Comparison of ENCODE assay signal across 12 mouse cellular contexts in genomic region chr10:43247994-43248393, GRCm38 (mm10). TPM values are rescaled to one million over a fixed set of nuclear protein-coding genes. Genes with fewer than 3 reads are reported as not detected.
DNase-seq lines count a peak whose midpoint lies in the region; ATAC-seq and TF ChIP-seq lines count a peak whose summit lies in the region.
"Had no signal": no experiment of that assay in that cellular context is flagged by ENCODE, and none has a peak within 500 bp of the region (broad histone marks: within the 10 kb centered on the region; RNA-seq: fewer than 3 reads in every experiment).

No protein-coding gene starts in this region.

- H3K36me3 ChIP-seq in embryonic facial prominence, embryonic 14.5 days (ENCODE audit: control insufficient read depth, insufficient read depth, low read length): no peaks in the 10 kb centered on the region
- no peaks in the 10 kb centered on the region for H3K36me3 ChIP-seq in embryonic facial prominence, embryonic 10.5 days (replicated peaks)
- no peaks in the 10 kb centered on the region for H3K36me3 ChIP-seq in intestine, embryonic 14.5 days (ENCODE audit: control insufficient read depth, insufficient read depth, low read length)
- no peaks in the 10 kb centered on the region for H3K36me3 ChIP-seq in intestine, postnatal 0 days (ENCODE audit: control insufficient read depth, insufficient read depth)
- H3K36me3 ChIP-seq in limb, embryonic 14.5 days (ENCODE audit: control insufficient read depth, insufficient read depth, low read length): no peaks in the 10 kb centered on the region
- H3K36me3 ChIP-seq: midbrain, embryonic 13.5 days had no signal

- no peak overlapping the region for H3K4me3 ChIP-seq in embryonic facial prominence, embryonic 14.5 days (ENCODE audit: low read depth, low read length)
- H3K4me3 ChIP-seq in embryonic facial prominence, embryonic 10.5 days: no peak overlapping the region
- H3K4me3 ChIP-seq in intestine, embryonic 14.5 days (ENCODE audit: low read depth, low read length): no peak overlapping the region
- no peak overlapping the region for H3K4me3 ChIP-seq in intestine, postnatal 0 days (ENCODE audit: low read depth, low read length)
- H3K4me3 ChIP-seq in limb, embryonic 14.5 days (replicated peaks; ENCODE audit: low read length): no peak overlapping the region
- H3K4me3 ChIP-seq: midbrain, embryonic 13.5 days had no signal

- peak; percentile 59 for DNase-seq in embryonic facial prominence, embryonic 14.5 days (ENCODE audit: low spot score)
- DNase-seq in embryonic facial prominence, embryonic 10.5 days (ENCODE audit: low spot score): no peak
- no peak for DNase-seq in intestine, embryonic 14.5 days (ENCODE audit: low spot score)
- DNase-seq in ZHBTc4 (ENCODE audit: low read depth, low spot score): peak; percentile 58
- peak; percentile 46 for DNase-seq in limb, embryonic 14.5 days (ENCODE audit: low spot score)
- DNase-seq in spleen, adult 18-20 months: no peak
- DNase-seq in right cerebral cortex, adult 18-20 months: no peak
- DNase-seq: adrenal gland, postnatal 25 days; B cell, adult 2 months; lung, adult 2 months had no signal

- no peak for TF ChIP-seq CTCF in intestine, postnatal 0 days (IDR thresholded peaks at IDR 0.05; ENCODE audit: low read depth)

- peaks cover 16% of the 10 kb centered on the region; the same call in 1 of the 2 replicates for H3K4me1 ChIP-seq in embryonic facial prominence, embryonic 14.5 days (ENCODE audit: control insufficient read depth, insufficient read depth, low read length)
- peaks cover 34% of the 10 kb centered on the region for H3K4me1 ChIP-seq in embryonic facial prominence, embryonic 10.5 days
- peaks cover 8% of the 10 kb centered on the region for H3K4me1 ChIP-seq in intestine, embryonic 14.5 days (replicated peaks; ENCODE audit: control insufficient read depth, insufficient read depth, low read length)
- peaks cover 3% of the 10 kb centered on the region; the same call in 1 of the 2 replicates for H3K4me1 ChIP-seq in intestine, postnatal 0 days (replicated peaks; ENCODE audit: control insufficient read depth, insufficient read depth, low read length)
- peaks cover 13% of the 10 kb centered on the region for H3K4me1 ChIP-seq in limb, embryonic 14.5 days (ENCODE audit: control insufficient read depth, insufficient read depth, low read length)

- no peak overlapping the region for H3K4me2 ChIP-seq in embryonic facial prominence, embryonic 14.5 days (ENCODE audit: low read depth, low read length)
- H3K4me2 ChIP-seq in intestine, embryonic 14.5 days (ENCODE audit: low read length): no peak overlapping the region
- no peak overlapping the region for H3K4me2 ChIP-seq in intestine, postnatal 0 days (replicated peaks; ENCODE audit: low read depth)
- H3K4me2 ChIP-seq in limb, embryonic 14.5 days (replicated peaks; ENCODE audit: low read depth, low read length, severe bottlenecking): no peak overlapping the region
- H3K4me2 ChIP-seq: midbrain, embryonic 13.5 days had no signal

- no peak overlapping the region for H3K27ac ChIP-seq in embryonic facial prominence, embryonic 14.5 days (replicated peaks; ENCODE audit: low read depth, low read length)
- H3K27ac ChIP-seq in embryonic facial prominence, embryonic 10.5 days (replicated peaks): no peak overlapping the region
- peak overlapping the region; percentile 7; the same call in 1 of the 2 replicates for H3K27ac ChIP-seq in intestine, embryonic 14.5 days (ENCODE audit: low read depth)
- no peak overlapping the region for H3K27ac ChIP-seq in intestine, postnatal 0 days (ENCODE audit: low read depth, low read length)
- H3K27ac ChIP-seq in limb, embryonic 14.5 days (replicated peaks; ENCODE audit: low read depth, low read length): no peak overlapping the region
- H3K27ac ChIP-seq: midbrain, embryonic 13.5 days had no signal

- WGBS in embryonic facial prominence, embryonic 14.5 days: 35% methylated on average over 5 of the region's 5 CpGs
- WGBS in embryonic facial prominence, embryonic 10.5 days: 59% methylated on average over 5 of the region's 5 CpGs
- 39% methylated on average over 5 of the region's 5 CpGs for WGBS in intestine, embryonic 14.5 days
- WGBS in intestine, postnatal 0 days: 58% methylated on average over 5 of the region's 5 CpGs
- 27% methylated on average over 5 of the region's 5 CpGs for WGBS in limb, embryonic 14.5 days

- H3K27me3 ChIP-seq in embryonic facial prominence, embryonic 14.5 days (replicated peaks; ENCODE audit: control insufficient read depth, insufficient read depth, low read length): no peaks in the 10 kb centered on the region
- H3K27me3 ChIP-seq in embryonic facial prominence, embryonic 10.5 days (replicated peaks; ENCODE audit: low read depth, poor library complexity, severe bottlenecking): no peaks in the 10 kb centered on the region
- no peaks in the 10 kb centered on the region for H3K27me3 ChIP-seq in intestine, embryonic 14.5 days (replicated peaks; ENCODE audit: control insufficient read depth, insufficient read depth, low read length)
- no peaks in the 10 kb centered on the region for H3K27me3 ChIP-seq in intestine, postnatal 0 days (replicated peaks; ENCODE audit: control insufficient read depth, insufficient read depth, low read length)
- H3K27me3 ChIP-seq in limb, embryonic 14.5 days (ENCODE audit: control insufficient read depth, insufficient read depth, low read length): no peaks in the 10 kb centered on the region
- H3K27me3 ChIP-seq: midbrain, embryonic 13.5 days had no signal

- no peak overlapping the region for H3K9ac ChIP-seq in embryonic facial prominence, embryonic 14.5 days (ENCODE audit: low read depth, low read length)
- H3K9ac ChIP-seq in intestine, embryonic 14.5 days (ENCODE audit: low read length): no peak overlapping the region
- no peak overlapping the region for H3K9ac ChIP-seq in intestine, postnatal 0 days (ENCODE audit: low read depth, low read length)
- H3K9ac ChIP-seq in limb, embryonic 14.5 days (ENCODE audit: low read depth, low read length, severe bottlenecking): no peak overlapping the region
- H3K9ac ChIP-seq: midbrain, embryonic 13.5 days had no signal

- no peaks in the 10 kb centered on the region for H3K9me3 ChIP-seq in embryonic facial prominence, embryonic 14.5 days (ENCODE audit: control insufficient read depth, low read length)
- no peaks in the 10 kb centered on the region for H3K9me3 ChIP-seq in embryonic facial prominence, embryonic 10.5 days
- H3K9me3 ChIP-seq in intestine, embryonic 14.5 days (ENCODE audit: control insufficient read depth, low read length): no peaks in the 10 kb centered on the region
- no peaks in the 10 kb centered on the region for H3K9me3 ChIP-seq in intestine, postnatal 0 days (ENCODE audit: control insufficient read depth)
- H3K9me3 ChIP-seq in limb, embryonic 14.5 days (ENCODE audit: control insufficient read depth, low read length): no peaks in the 10 kb centered on the region
- H3K9me3 ChIP-seq: midbrain, embryonic 13.5 days had no signal

- ATAC-seq in embryonic facial prominence, embryonic 14.5 days (ENCODE audit: low read depth): no peak
- ATAC-seq in intestine, embryonic 14.5 days (replicated peaks; ENCODE audit: low FRiP score, low TSS enrichment, low read depth): no peak
- no peak for ATAC-seq in intestine, postnatal 0 days
- ATAC-seq in limb, embryonic 14.5 days (ENCODE audit: low FRiP score, low read depth): 0 out of 2 replicates have a peak, but pooled peaks have one; percentile 41
- ATAC-seq: midbrain, embryonic 13.5 days had no signal

- TF ChIP-seq POLR2A in limb, embryonic 14.5 days (IDR thresholded peaks at IDR 0.05; ENCODE audit: borderline replicate concordance, extremely low read depth, insufficient read depth, insufficient read length): no peak

RNA-seq across cellular contexts. Expression of gene Pdss2, which starts 26.7 kb away (rescaled TPM):
- polyA plus RNA-seq in embryonic facial prominence, embryonic 14.5 days (2014; fragmentation: Nextera tagmentation; extraction: Ambion mirVana): 8.6 and 9.5 TPM in 2 replicates
- polyA plus RNA-seq in embryonic facial prominence, embryonic 10.5 days (2016; fragmentation: Nextera tagmentation; extraction: Ambion mirVana): 15.5 and 15.9 TPM in 2 replicates
- polyA plus RNA-seq in intestine, embryonic 14.5 days (2014; fragmentation: Nextera tagmentation; extraction: Ambion mirVana): 12.2 and 13.9 TPM in 2 replicates
- polyA plus RNA-seq in intestine, postnatal 0 days (2015; fragmentation: Nextera tagmentation; extraction: Ambion mirVana): 7.8 and 8.0 TPM in 2 replicates
- 8.8 and 9.5 TPM in 2 replicates for polyA plus RNA-seq in limb, embryonic 14.5 days (2012; rRNA removed)
- 9.3 and 10.1 TPM in 2 replicates for polyA plus RNA-seq in limb, embryonic 14.5 days (2014; fragmentation: Nextera tagmentation; extraction: Ambion mirVana)

Comparison
In these comparisons a context has a peak if more than half of its experiments do, and no peak if none do; other contexts are left out.
1. DNase-seq: peak in embryonic facial prominence, embryonic 14.5 days (single experiment), ZHBTc4 (single experiment) and limb, embryonic 14.5 days (single experiment); none in embryonic facial prominence, embryonic 10.5 days (single experiment), intestine, embryonic 14.5 days (single experiment), spleen, adult 18-20 months (0 of 2) and right cerebral cortex, adult 18-20 months (single experiment).